Comparison of ENCODE assay signal across 8 mouse cellular contexts in genomic region chr11:44469646-44470431, GRCm38 (mm10). TPM values are rescaled to one million over a fixed set of nuclear protein-coding genes. Genes with fewer than 3 reads are reported as not detected.
DNase-seq lines count a peak whose midpoint lies in the region; ATAC-seq and TF ChIP-seq lines count a peak whose summit lies in the region.

No protein-coding gene starts in this region.

- peaks cover 22% of the 10 kb centered on the region for H3K4me1 ChIP-seq in hindbrain, embryonic 10.5 days (replicated peaks)
- H3K4me1 ChIP-seq in stomach, postnatal 0 days (replicated peaks; ENCODE audit: control insufficient read depth, insufficient read depth) = no peaks in the 10 kb centered on the region; the same call in 1 of the 2 replicates

- no peaks in the 10 kb centered on the region for H3K27me3 ChIP-seq in hindbrain, embryonic 10.5 days (ENCODE audit: insufficient read depth, poor library complexity, severe bottlenecking)
- no peaks in the 10 kb centered on the region for H3K27me3 ChIP-seq in stomach, postnatal 0 days (ENCODE audit: control insufficient read depth, insufficient read depth, low read length)

- H3K27ac ChIP-seq in hindbrain, embryonic 10.5 days = peak overlapping the region; percentile 94
- H3K27ac ChIP-seq in stomach, postnatal 0 days (replicated peaks) = peak overlapping the region; percentile 93

- peak overlapping the region; percentile 94 for H3K4me3 ChIP-seq in hindbrain, embryonic 10.5 days
- H3K4me3 ChIP-seq in stomach, postnatal 0 days (ENCODE audit: low read depth, low read length) = peak overlapping the region; percentile 96

- H3K4me2 ChIP-seq in stomach, postnatal 0 days (replicated peaks; ENCODE audit: low read depth) = peak overlapping the region; percentile 90

- TF ChIP-seq EP300 in stomach, postnatal 0 days (optimal IDR thresholded peaks at IDR 0.05) = no peak

- peaks cover 8% of the 10 kb centered on the region for H3K36me3 ChIP-seq in hindbrain, embryonic 10.5 days
- H3K36me3 ChIP-seq in stomach, postnatal 0 days (ENCODE audit: control insufficient read depth, insufficient read depth, low read length) = no peaks in the 10 kb centered on the region

- peak; percentile 46 for ATAC-seq in frontal cortex, adult (ENCODE audit: low TSS enrichment)
- peak; percentile 75 for ATAC-seq in stomach, postnatal 0 days (ENCODE audit: low FRiP score, low TSS enrichment)

- TF ChIP-seq CTCF in stomach, postnatal 0 days (IDR thresholded peaks at IDR 0.05; ENCODE audit: low read depth) = no peak; the same call in 1 of the 2 replicates

- H3K9ac ChIP-seq in stomach, postnatal 0 days (ENCODE audit: low read length) = peak overlapping the region; percentile 85

- no peak for DNase-seq in frontal cortex, postnatal 25 days (ENCODE audit: low spot score in 2 of 2)
- DNase-seq in urinary bladder, postnatal 10 days (ENCODE audit: low spot score) = peak; percentile 12
- DNase-seq in urinary bladder, postnatal 4 days (ENCODE audit: low spot score in 2 of 2) = no peak
- no peak for DNase-seq in hindbrain, embryonic 10.5 days (ENCODE audit: low spot score)
- DNase-seq in lung, postnatal 25 days (ENCODE audit: low spot score) = peak; percentile 19
- DNase-seq in stomach, postnatal 0 days (ENCODE audit: low spot score) = peak; percentile 48
- DNase-seq in adrenal gland, adult (ENCODE audit: inconsistent age in 2 of 2, low spot score in 1 of 2) = no peak

- WGBS in hindbrain, embryonic 10.5 days = 1% methylated on average over 59 of the region's 59 CpGs
- WGBS in stomach, postnatal 0 days = under 1% methylated on average over 59 of the region's 59 CpGs

- H3K9me3 ChIP-seq in hindbrain, embryonic 10.5 days = no peaks in the 10 kb centered on the region
- no peaks in the 10 kb centered on the region for H3K9me3 ChIP-seq in stomach, postnatal 0 days (ENCODE audit: control insufficient read depth, low read length)

RNA-seq across cellular contexts. Expression of gene Ublcp1, which starts 0.5 kb away (rescaled TPM):
- polyA plus RNA-seq in hindbrain, embryonic 10.5 days (2016; fragmentation: Nextera tagmentation; extraction: Ambion mirVana) = 58.5 and 72.0 TPM in 2 replicates
- polyA plus RNA-seq in stomach, postnatal 0 days (2015; fragmentation: Nextera tagmentation; extraction: Ambion mirVana) = 34.5 and 36.9 TPM in 2 replicates

RNA-seq across cellular contexts. Expression of gene Rnf145, which starts 48.9 kb away (rescaled TPM):
- polyA plus RNA-seq in hindbrain, embryonic 10.5 days (2016; fragmentation: Nextera tagmentation; extraction: Ambion mirVana) = 111 and 125 TPM in 2 replicates
- polyA plus RNA-seq in stomach, postnatal 0 days (2015; fragmentation: Nextera tagmentation; extraction: Ambion mirVana) = 29.5 and 30.5 TPM in 2 replicates

Comparison
In these comparisons a context has a peak if more than half of its experiments do, and no peak if none do; other contexts are left out.
1. DNase-seq: peak in urinary bladder, postnatal 10 days (single experiment), lung, postnatal 25 days (single experiment) and stomach, postnatal 0 days (single experiment); none in frontal cortex, postnatal 25 days (0 of 2), urinary bladder, postnatal 4 days (0 of 2), hindbrain, embryonic 10.5 days (single experiment) and adrenal gland, adult (0 of 2).